Mouse (Mus musculus) cerebellum, postnatal 10 days (tissue): ENCODE data around the gene Arhgef5.
"Not testable (repeated sequence)": the region's sequence is repeated elsewhere in the genome, so short reads cannot be mapped to it uniquely, and the experiment has no call there.

Experiments
- DNase-seq, 2 experiments: peaks; one replicate each; pipeline ENCODE4 v3.0.0; 2021; ENCODE audit warnings: mixed read lengths in 2 of 2

The Arhgef5 gene

GRCm38 (mm10) chr6:43265363-43266041 lies at the start of gene Arhgef5:
Arhgef5 (plus strand) TSS chr6:43265582.
- DNase-seq: peak; percentile 32 to 33

GRCm38 (mm10) chr6:43231255-43231654 lies 34.1 kb upstream of the Arhgef5 start, which contains the start of gene Olfr47:
Olfr47 (plus strand) TSS chr6:43231529.
- not testable (repeated sequence) for DNase-seq

- peak; percentile 57 to 63 for DNase-seq
Observed at GRCm38 (mm10) chr6:43242061-43242460, 23.3 kb upstream of the Arhgef5 start.

GRCm38 (mm10) chr6:43247396-43247795 lies 18.0 kb upstream of the Arhgef5 start:
- no peak for DNase-seq

- DNase-seq: no peak
Observed at GRCm38 (mm10) chr6:43252994-43253393, 12.4 kb upstream of the Arhgef5 start.

GRCm38 (mm10) chr6:43254193-43254926 lies 11.0 kb upstream of the Arhgef5 start:
- peak; percentile 14 to 49 for DNase-seq

- DNase-seq: no peak
Observed at GRCm38 (mm10) chr6:43260756-43261155, 4.6 kb upstream of the Arhgef5 start.

GRCm38 (mm10) chr6:43266356-43266755 lies 974 bp downstream of the Arhgef5 start:
- DNase-seq: peak in 1 of 2 experiments; percentile 8

GRCm38 (mm10) chr6:43272597-43272996 lies 7.2 kb downstream of the Arhgef5 start:
- no peak for DNase-seq

- no peak for DNase-seq
Observed at GRCm38 (mm10) chr6:43274123-43274522, 8.7 kb downstream of the Arhgef5 start.

GRCm38 (mm10) chr6:43278247-43278646 lies 12.9 kb downstream of the Arhgef5 start:
- DNase-seq: peak; percentile 23 to 33

- DNase-seq: no peak
Observed at GRCm38 (mm10) chr6:43280481-43280880, 15.1 kb downstream of the Arhgef5 start.

GRCm38 (mm10) chr6:43292041-43292440 lies 26.7 kb downstream of the Arhgef5 start:
- DNase-seq: no peak

GRCm38 (mm10) chr6:43292471-43293076 lies 27.2 kb downstream of the Arhgef5 start:
- no peak for DNase-seq

- DNase-seq: no peak
Observed at GRCm38 (mm10) chr6:43293175-43293574, 27.8 kb downstream of the Arhgef5 start.

- DNase-seq: peak; percentile 69 to 76
Observed at GRCm38 (mm10) chr6:43295908-43296307, 30.5 kb downstream of the Arhgef5 start.

GRCm38 (mm10) chr6:43296798-43297507 lies 31.6 kb downstream of the Arhgef5 start:
- peak; percentile 43 to 75 for DNase-seq

- DNase-seq: no peak
Observed at GRCm38 (mm10) chr6:43297508-43297850, 32.1 kb downstream of the Arhgef5 start.

- no peak for DNase-seq
Observed at GRCm38 (mm10) chr6:43309454-43309853, 44.1 kb downstream of the Arhgef5 start, which contains the start of gene Nobox. Nobox (minus strand) TSS chr6:43309554.

GRCm38 (mm10) chr6:43310071-43310470 lies 44.7 kb downstream of the Arhgef5 start:
- DNase-seq: no peak

GRCm38 (mm10) chr6:43312546-43312945 lies 47.2 kb downstream of the Arhgef5 start:
- DNase-seq: no peak

GRCm38 (mm10) chr6:43312961-43313656 lies 47.7 kb downstream of the Arhgef5 start:
- no peak for DNase-seq
